Mouse (Mus musculus) skeletal muscle tissue, adult 2 months (tissue): Measurements from ENCODE around the gene Polr3h.

ENCODE experiments used
- DNase-seq: peaks from one replicate; pipeline ENCODE4 v3.0.0-alpha.2; 2012; ENCODE audit warnings: low read depth, low spot score

The Polr3h gene

GRCm38 (mm10) chr15:81872262-81873136 lies 53.5 kb downstream of the Polr3h start, which contains the start of gene Aco2:
TSS of gene Aco2 (plus strand) at chr15:81872309.
- DNase-seq = peak; percentile 100

GRCm38 (mm10) chr15:81871604-81872261 lies 54.3 kb downstream of the Polr3h start, which contains the start of gene Phf5a:
TSS of gene Phf5a (minus strand) at chr15:81871911.
- DNase-seq = peak; percentile 99

GRCm38 (mm10) chr15:81869985-81870384 lies 56.1 kb downstream of the Polr3h start:
- no peak for DNase-seq

- no peak for DNase-seq
Measured at GRCm38 (mm10) chr15:81864238-81864637, 61.8 kb downstream of the Polr3h start.

- DNase-seq = peak; percentile 61
Measured at GRCm38 (mm10) chr15:81860471-81861135, 65.4 kb downstream of the Polr3h start.

GRCm38 (mm10) chr15:81859330-81860255 lies 66.4 kb downstream of the Polr3h start:
- DNase-seq = peak; percentile 97

- DNase-seq = peak; percentile 83
Measured at GRCm38 (mm10) chr15:81858517-81859329, 67.3 kb downstream of the Polr3h start, which contains the start of gene Tob2. TSS of gene Tob2 (minus strand) at chr15:81858796.

- peak; percentile 94 for DNase-seq
Measured at GRCm38 (mm10) chr15:81858138-81858516, 67.9 kb downstream of the Polr3h start.

DNA sequence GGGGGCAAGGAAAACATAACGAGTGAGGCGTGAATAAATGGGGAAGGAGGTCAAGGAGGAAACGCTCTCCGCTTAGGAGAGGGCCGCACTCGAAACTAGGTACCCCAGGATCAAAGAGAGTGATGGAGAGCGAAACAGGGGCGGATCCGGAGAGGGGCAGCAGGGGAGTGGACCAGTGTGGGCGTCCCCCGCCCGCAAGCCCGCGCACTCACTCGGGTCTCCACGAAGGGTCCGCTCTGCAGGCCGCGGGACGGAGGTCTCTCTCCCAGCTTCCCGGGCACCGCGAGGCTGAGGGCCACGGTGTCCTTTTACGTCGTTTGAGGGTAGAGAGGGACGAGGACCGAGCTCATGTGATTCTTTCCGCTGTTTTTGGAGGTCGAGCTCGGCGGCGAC lies 68.3 kb downstream of the Polr3h start:
- no peak for DNase-seq

DNA sequence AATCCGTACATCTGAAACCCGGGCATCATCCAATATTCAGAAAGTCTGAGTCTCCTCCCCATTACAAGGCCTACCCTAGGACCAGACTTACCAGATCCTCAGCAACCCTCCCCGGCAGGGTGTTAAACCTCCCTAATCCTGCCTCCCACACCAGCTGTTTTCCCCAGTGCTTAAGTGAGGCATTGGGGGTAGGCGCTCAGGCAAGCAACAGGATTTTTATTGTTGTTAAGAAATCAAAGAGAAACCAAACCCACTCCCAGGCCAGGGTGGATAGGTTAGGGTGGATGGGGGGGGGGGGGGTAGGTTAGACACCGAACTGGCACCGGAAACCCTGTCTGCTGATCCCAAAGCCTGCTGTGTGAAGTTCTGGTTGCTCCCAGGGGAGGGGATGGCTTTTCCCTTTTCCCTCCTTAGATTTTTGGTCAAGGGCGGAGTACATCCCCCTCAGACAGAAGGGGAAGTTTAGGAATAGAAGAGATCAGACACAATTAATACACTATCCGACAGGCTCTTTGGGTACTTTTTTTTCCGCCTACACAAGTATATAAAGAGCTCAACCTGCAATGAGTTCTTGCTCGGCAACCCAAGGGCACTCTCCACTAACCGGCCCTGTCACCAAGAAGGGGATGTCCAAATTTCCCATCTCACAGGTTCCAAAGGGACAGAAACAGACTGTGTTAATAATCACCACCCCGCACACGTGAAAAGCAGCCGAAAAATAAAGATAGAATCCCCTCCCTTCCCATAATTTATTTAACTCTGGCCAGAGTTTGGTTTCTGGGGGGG lies 68.9 kb downstream of the Polr3h start:
- no peak for DNase-seq

DNA sequence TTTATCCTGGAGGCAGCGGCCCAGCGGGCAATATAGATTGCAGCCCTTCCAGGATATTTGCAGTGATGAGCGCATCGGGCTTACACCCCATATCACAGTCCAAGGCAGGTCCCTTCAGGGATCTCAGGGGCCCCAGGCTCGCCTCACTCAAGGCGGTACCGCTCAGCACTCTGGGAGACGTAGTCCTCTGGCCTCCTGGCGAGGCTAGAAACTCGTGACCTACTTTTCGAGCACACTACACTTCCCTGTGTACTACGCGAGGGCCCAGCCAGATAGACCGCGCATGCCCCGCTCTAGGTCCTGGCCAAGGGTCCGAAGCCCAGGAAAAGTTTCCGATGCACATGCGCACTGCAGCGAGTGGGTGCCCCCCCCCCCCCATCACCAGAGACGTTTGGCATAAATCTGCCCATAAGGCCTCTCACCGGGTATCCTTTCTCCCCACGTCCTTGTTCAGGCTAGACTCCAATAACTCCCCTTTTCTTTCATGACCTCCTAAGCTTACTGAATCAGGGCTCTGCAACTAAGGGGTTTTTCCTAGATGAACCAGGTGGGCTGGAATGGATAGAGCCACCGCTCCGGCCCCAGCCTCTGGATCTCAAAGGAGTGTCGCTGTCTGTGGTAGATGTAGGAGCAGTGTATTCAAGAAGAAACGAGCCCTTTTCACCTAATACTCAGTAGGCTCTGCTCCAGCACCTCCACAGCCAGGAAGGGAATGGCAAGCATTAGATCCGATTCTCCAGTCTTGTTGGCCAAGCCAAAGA lies 69.8 kb downstream of the Polr3h start:
- peak; percentile 96 for DNase-seq

DNA sequence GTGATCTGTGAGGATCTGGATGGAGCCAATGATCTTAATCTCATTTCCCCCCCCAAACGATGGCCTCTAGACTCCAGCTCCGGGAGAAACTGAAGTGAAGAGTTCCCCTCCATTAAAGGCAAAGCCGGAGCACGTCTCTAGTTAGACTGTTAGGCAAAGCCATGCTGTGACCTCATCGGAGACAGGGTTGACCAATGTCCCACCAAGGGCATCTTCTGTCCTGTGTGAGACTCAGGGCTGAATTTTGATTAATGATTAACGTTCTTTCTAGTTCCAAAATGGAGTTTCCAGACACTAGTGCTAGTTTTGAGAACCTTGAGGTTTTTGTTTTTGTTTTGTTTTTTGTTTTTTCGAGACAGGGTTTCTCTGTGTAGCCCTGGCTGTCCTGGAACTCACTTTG lies 73.0 kb downstream of the Polr3h start:
- DNase-seq = no peak

DNA sequence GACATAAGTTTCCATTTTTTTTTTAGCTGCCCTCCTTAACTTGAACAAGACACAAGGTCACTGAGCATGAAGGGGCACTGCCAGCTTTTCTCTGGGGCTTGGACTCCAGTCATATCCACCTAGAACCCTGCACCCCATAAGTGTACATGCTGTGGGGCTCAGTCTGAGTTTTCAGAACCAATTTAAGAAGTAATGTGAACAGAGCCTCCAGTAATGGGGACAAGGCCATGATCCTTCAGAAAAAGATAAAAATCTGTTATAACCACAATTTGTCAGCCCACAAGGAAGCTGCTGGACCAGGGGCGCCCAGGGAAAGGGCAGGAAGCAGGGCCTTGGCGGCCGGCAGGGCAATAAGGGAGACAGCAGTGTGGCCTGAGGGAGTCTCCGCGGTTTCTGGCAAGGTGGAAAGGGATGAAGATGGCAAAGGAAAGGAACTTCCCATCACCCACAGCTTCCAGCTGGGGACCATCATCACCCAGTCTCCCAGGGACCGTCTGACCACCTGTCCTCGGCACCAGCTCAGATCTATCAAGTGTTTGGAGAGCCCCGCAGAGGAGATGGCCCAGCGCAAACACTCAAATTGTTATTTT lies 73.5 kb downstream of the Polr3h start:
- DNase-seq = no peak

DNA sequence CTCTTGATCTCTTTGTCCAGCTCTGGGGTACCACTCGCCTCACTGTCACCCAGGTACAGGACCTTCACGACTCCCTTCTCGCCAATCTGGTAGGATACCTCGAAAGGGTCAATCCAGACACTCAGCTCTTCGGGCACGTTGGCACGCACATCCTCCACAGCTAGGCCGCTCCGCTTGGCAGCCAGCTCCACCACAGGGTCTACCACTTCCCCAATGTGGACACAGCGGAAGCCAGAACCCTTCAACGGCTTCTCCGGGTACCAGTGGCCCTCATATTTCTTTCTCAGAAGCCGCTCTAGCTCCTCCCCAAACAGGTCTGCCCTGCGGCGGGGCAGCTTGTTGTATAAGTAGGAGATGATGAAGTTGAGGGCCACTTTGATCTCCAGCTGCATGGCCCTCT lies 74.7 kb downstream of the Polr3h start:
- DNase-seq = no peak

GRCm38 (mm10) chr15:81850718-81851117 lies 75.3 kb downstream of the Polr3h start:
- no peak for DNase-seq

GRCm38 (mm10) chr15:81849104-81849503 lies 76.9 kb downstream of the Polr3h start:
- peak; percentile 80 for DNase-seq

GRCm38 (mm10) chr15:81848301-81848700 lies 77.7 kb downstream of the Polr3h start:
- peak; percentile 73 for DNase-seq

- DNase-seq = no peak
Measured at GRCm38 (mm10) chr15:81847861-81848260, 78.2 kb downstream of the Polr3h start.
